Mouse (Mus musculus): ENCODE measurements at regions not wholly inside any gene's neighbourhood (a gene's known extent, or its start where the extent isn't known, plus 50 kb on each side); places are given as distances from the start of the nearest gene placed in this dataset.

DNA sequence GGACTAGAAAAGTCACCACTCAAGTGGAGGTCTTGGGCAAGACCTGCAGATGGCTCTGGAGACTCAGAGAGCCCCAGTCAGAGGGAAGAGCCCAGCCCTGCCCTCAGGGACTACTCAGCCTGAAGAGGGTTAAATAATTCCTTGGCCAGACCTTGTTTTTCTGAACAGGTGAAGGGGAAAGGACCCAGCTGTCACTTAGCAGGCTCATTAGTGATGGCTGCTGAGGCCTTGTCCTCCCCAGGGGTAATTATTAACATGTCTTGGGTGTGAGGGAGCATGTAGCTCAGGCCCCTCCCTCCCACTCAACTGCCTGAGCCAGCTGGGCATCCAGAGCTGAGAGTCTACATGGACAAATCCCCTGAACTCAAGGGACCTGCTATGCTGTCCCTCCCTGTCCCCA is 68.1 kb downstream of the Vegfa start:
- TF ChIP-seq POLR2A (IDR thresholded peaks at IDR 0.05; ENCODE audit: control insufficient read depth, extremely low read depth, insufficient read depth, low read length, poor library complexity) (no peak), CTCF (IDR thresholded peaks at IDR 0.05; ENCODE audit: borderline replicate concordance, control insufficient read depth, extremely low read depth, insufficient read depth, low read length, poor library complexity) (no peak)
